Mouse (Mus musculus) liver, postnatal 0 days (tissue): ENCODE data around the gene Ctnnbl1. TPM values are rescaled to one million over a fixed set of nuclear protein-coding genes. Genes with fewer than 3 reads are reported as not detected.

Experiments
- ATAC-seq: fragments of 200-750 bp; cut with Nextera tagmentation; 2 replicates; pipeline ENCODE4 v1.8.0; 2017; ENCODE audit warnings: mild to moderate bottlenecking, moderate library complexity
- DNase-seq: peaks from one replicate; pipeline ENCODE4 v3.0.0-alpha.2; 2016
- H3K27ac ChIP-seq: fragments of 300-500 bp; sonication (generic); 2 replicates; pipeline ENCODE4 v1.5.1; 2014; ENCODE audit warnings: antibody characterized with exemption, moderate library complexity, mild to moderate bottlenecking, low read depth
- H3K27me3 ChIP-seq: fragments of 300-500 bp; sonication (generic); 2 replicates; pipeline ENCODE4 v1.6.1; 2014; ENCODE audit warnings: low read length, control low read depth, mixed read lengths; ENCODE audit not compliant: insufficient read depth
- H3K36me3 ChIP-seq: fragments of 300-500 bp; sonication (generic); replicated peaks from 2 replicates; pipeline ENCODE4 v1.6.1; 2014; ENCODE audit warnings: mild to moderate bottlenecking, control low read depth, low read length, moderate library complexity, mixed read lengths; ENCODE audit not compliant: insufficient read depth
- H3K4me1 ChIP-seq: fragments of 300-500 bp; sonication (generic); 2 replicates; pipeline ENCODE4 v1.6.1; 2014; ENCODE audit warnings: antibody characterized with exemption, mild to moderate bottlenecking, control low read depth; ENCODE audit not compliant: insufficient read depth
- H3K4me2 ChIP-seq: fragments of 300-500 bp; sonication (generic); 2 replicates; pipeline ENCODE4 v1.6.1; 2014; ENCODE audit warnings: low read depth, mild to moderate bottlenecking, low read length, moderate library complexity, mixed read lengths
- H3K4me3 ChIP-seq: fragments of 300-500 bp; sonication (generic); 2 replicates; pipeline ENCODE4 v1.5.1; 2014; ENCODE audit warnings: low read depth, low read length
- H3K9ac ChIP-seq: fragments of 300-500 bp; sonication (generic); replicated peaks from 2 replicates; pipeline ENCODE4 v1.6.1; 2014; ENCODE audit warnings: mild to moderate bottlenecking, moderate library complexity
- H3K9me3 ChIP-seq: fragments of 300-500 bp; sonication (generic); 2 replicates; pipeline ENCODE4 v1.6.1; 2016; ENCODE audit warnings: mild to moderate bottlenecking, control low read depth, low read length, mixed read lengths
- CTCF ChIP-seq: sonication (generic); IDR thresholded peaks from 2 replicates; pipeline ENCODE4 v1.5.1; 2016; ENCODE audit warnings: antibody characterized with exemption, low read depth
- EP300 ChIP-seq: IDR thresholded peaks from 2 replicates; pipeline ENCODE4 v1.6.1; 2016; ENCODE audit warnings: antibody characterized with exemption, low read depth, mild to moderate bottlenecking
- WGBS: fragments of 180-500 bp; shearing (Covaris S2); extraction: QIAGEN DNeasy Blood & Tissue Kit; methylation state at CpG from one replicate; pipeline ENCODE4 v1.1.7; 2014; ENCODE audit not compliant: insufficient replicate concordance; 5-methylcytosine and 5-hydroxymethylcytosine counted together
- polyA plus RNA-seq: library from polyadenylated mRNA; unstranded; fragments of >200 nt; fragmentation: Nextera tagmentation; extraction: Ambion mirVana; gene quantifications from 2 replicates; pipeline ENCODE4 v1.2.1, GENCODE M21; 2015

Gene Ctnnbl1
- polyA plus RNA-seq, 1 experiment from 2014 or later: 19.9 TPM

- Histone ChIP-seq H3K4me2 (no peak overlapping the region), H3K9ac (no peak overlapping the region), H3K27ac (no peak overlapping the region), H3K4me3 (no peak overlapping the region), H3K9me3 (no peaks in the 10 kb centered on the region), H3K27me3 (peaks cover 13% of the 10 kb centered on the region; the same call in 1 of the 2 replicates), H3K36me3 (no peaks in the 10 kb centered on the region), H3K4me1 (no peaks in the 10 kb centered on the region)
- no peak for TF ChIP-seq CTCF
- no peak for TF ChIP-seq EP300
- ATAC-seq: no peak
- no peak for DNase-seq
- WGBS: 61% methylated on average over 7 of the region's 7 CpGs
Measured at GRCm38 (mm10) chr2:157921551-157921950, 184.3 kb downstream of the Ctnnbl1 start.

- peaks cover 4% of the 10 kb centered on the region; the same call in 1 of the 2 replicates for H3K27me3 ChIP-seq
- 7% methylated on average over 7 of the region's 7 CpGs for WGBS
- ATAC-seq (no peak), DNase-seq (no peak)
- no peak overlapping the region for H3K27ac ChIP-seq
- H3K36me3 ChIP-seq: no peaks in the 10 kb centered on the region
- no peak overlapping the region for H3K9ac ChIP-seq
- H3K4me1 ChIP-seq: no peaks in the 10 kb centered on the region
- no peak for TF ChIP-seq EP300
- TF ChIP-seq CTCF: no peak
- no peak overlapping the region for H3K4me2 ChIP-seq
- no peak overlapping the region for H3K4me3 ChIP-seq
- no peaks in the 10 kb centered on the region for H3K9me3 ChIP-seq
Measured at GRCm38 (mm10) chr2:157923406-157923805, 186.2 kb downstream of the Ctnnbl1 start.

- Histone ChIP-seq H3K4me2 (no peak overlapping the region), H3K9me3 (no peaks in the 10 kb centered on the region), H3K27ac (no peak overlapping the region), H3K36me3 (no peaks in the 10 kb centered on the region), H3K4me3 (no peak overlapping the region), H3K4me1 (no peaks in the 10 kb centered on the region), H3K27me3 (peaks cover 2% of the 10 kb centered on the region; the same call in 1 of the 2 replicates), H3K9ac (no peak overlapping the region)
- ATAC-seq: no peak
- TF ChIP-seq CTCF (no peak), EP300 (no peak)
- no peak for DNase-seq
- 60% methylated on average over 5 of the region's 5 CpGs for WGBS
Measured at GRCm38 (mm10) chr2:157924504-157924903, 187.3 kb downstream of the Ctnnbl1 start.

- no peak overlapping the region for H3K4me2 ChIP-seq
- no peak overlapping the region for H3K27ac ChIP-seq
- H3K27me3 ChIP-seq: peaks cover 2% of the 10 kb centered on the region; the same call in 1 of the 2 replicates
- no peaks in the 10 kb centered on the region for H3K9me3 ChIP-seq
- H3K36me3 ChIP-seq: no peaks in the 10 kb centered on the region
- ATAC-seq: no peak
- no peak overlapping the region for H3K9ac ChIP-seq
- no peak overlapping the region for H3K4me3 ChIP-seq
- TF ChIP-seq EP300: no peak
- TF ChIP-seq CTCF: no peak
- no peaks in the 10 kb centered on the region for H3K4me1 ChIP-seq
- 70% methylated on average over 7 of the region's 7 CpGs for WGBS
- no peak for DNase-seq
Measured at GRCm38 (mm10) chr2:157926502-157926901, 189.3 kb downstream of the Ctnnbl1 start.

GRCm38 (mm10) chr2:157926927-157927326, 189.7 kb downstream of the Ctnnbl1 start:
- Histone ChIP-seq H3K4me3 (no peak overlapping the region), H3K36me3 (no peaks in the 10 kb centered on the region), H3K4me2 (no peak overlapping the region), H3K9me3 (no peaks in the 10 kb centered on the region), H3K9ac (no peak overlapping the region), H3K27me3 (peaks cover 2% of the 10 kb centered on the region; the same call in 1 of the 2 replicates), H3K27ac (no peak overlapping the region), H3K4me1 (no peaks in the 10 kb centered on the region)
- no peak for TF ChIP-seq CTCF
- TF ChIP-seq EP300: no peak
- ATAC-seq (no peak), DNase-seq (no peak)
- 56% methylated on average over 3 of the region's 3 CpGs for WGBS

GRCm38 (mm10) chr2:157927397-157927796, 190.2 kb downstream of the Ctnnbl1 start:
- DNase-seq (no peak), ATAC-seq (no peak)
- Histone ChIP-seq H3K4me1 (no peaks in the 10 kb centered on the region), H3K9ac (no peak overlapping the region), H3K36me3 (no peaks in the 10 kb centered on the region), H3K27ac (no peak overlapping the region), H3K4me2 (no peak overlapping the region), H3K27me3 (peaks cover 2% of the 10 kb centered on the region; the same call in 1 of the 2 replicates), H3K9me3 (no peaks in the 10 kb centered on the region), H3K4me3 (no peak overlapping the region)
- 65% methylated on average over 20 of the region's 20 CpGs for WGBS
- TF ChIP-seq EP300: no peak
- no peak for TF ChIP-seq CTCF

- ATAC-seq (no peak), DNase-seq (no peak)
- H3K4me2 ChIP-seq: no peak overlapping the region
- no peak overlapping the region for H3K27ac ChIP-seq
- H3K36me3 ChIP-seq: no peaks in the 10 kb centered on the region
- H3K4me3 ChIP-seq: no peak overlapping the region
- H3K9ac ChIP-seq: no peak overlapping the region
- TF ChIP-seq EP300 (no peak), CTCF (no peak)
- 28% methylated on average over 2 of the region's 2 CpGs for WGBS
- H3K4me1 ChIP-seq: no peaks in the 10 kb centered on the region
- H3K27me3 ChIP-seq: peaks cover 2% of the 10 kb centered on the region; the same call in 1 of the 2 replicates
- no peaks in the 10 kb centered on the region for H3K9me3 ChIP-seq
Measured at GRCm38 (mm10) chr2:157927815-157928214, 190.6 kb downstream of the Ctnnbl1 start.
